Mouse (Mus musculus): ENCODE data around the gene Colq.

DNA sequence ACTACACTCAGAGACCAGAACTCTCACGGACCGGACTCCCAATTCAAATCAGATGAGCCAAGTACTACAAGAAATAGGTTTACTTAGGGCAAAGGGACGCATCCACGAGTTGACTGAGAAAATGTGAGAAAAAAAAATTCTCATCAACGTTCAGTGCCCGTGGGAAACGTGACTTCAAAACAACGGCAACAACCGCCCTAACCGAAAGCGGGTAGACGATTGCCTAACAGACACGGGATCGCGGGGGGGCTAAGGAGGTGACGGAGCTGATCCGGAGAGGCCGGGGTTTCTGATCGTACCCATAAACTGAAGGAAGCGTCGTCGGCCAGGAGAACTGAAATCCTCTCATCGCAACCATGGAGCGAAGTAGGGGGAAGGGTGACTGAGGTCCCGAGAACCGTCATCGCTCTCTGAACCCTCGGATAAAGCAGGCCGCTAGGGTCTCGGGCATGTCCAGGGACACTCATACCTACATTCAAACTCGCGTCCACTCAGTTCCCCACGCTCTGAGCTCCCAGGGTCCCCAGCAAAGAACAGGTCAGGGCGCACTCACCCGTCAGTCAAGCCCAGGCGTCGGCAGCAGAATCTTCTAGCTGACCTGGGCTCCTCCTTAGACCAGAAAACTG is 96.7 kb downstream of the Colq start, which contains the start of gene Eaf1:
- TF ChIP-seq GATA1 (IDR thresholded peaks at IDR 0.05; ENCODE audit: low read length): no peak
- TF ChIP-seq TAL1 (IDR thresholded peaks at IDR 0.05; ENCODE audit: low read length): no peak

All from erythroblast, embryonic 14.5 days (primary cell).